30 mouse cellular contexts compared by ENCODE assay signal in genomic region chr13:63792234-63792831, GRCm38 (mm10). TPM values are rescaled to one million over a fixed set of nuclear protein-coding genes. Genes with fewer than 3 reads are reported as not detected.
A peak's percentile ranks its signal among the peaks of the same experiment; 100 is the strongest.
DNase-seq lines count a peak whose midpoint lies in the region; ATAC-seq and TF ChIP-seq lines count a peak whose summit lies in the region.
"Had no signal": no experiment of that assay in that cellular context is flagged by ENCODE, and none has a peak within 500 bp of the region (broad histone marks: within the 10 kb centered on the region; RNA-seq: fewer than 3 reads in every experiment).

No protein-coding gene starts in this region.

- no peaks in the 10 kb centered on the region for H3K9me3 ChIP-seq in midbrain, embryonic 11.5 days (ENCODE audit: control insufficient read depth, low read length)
- H3K9me3 ChIP-seq in midbrain, embryonic 15.5 days = no peaks in the 10 kb centered on the region
- no peaks in the 10 kb centered on the region for H3K9me3 ChIP-seq in MEL (replicated peaks; ENCODE audit: insufficient read depth, low read length)
- H3K9me3 ChIP-seq: embryonic facial prominence, embryonic 10.5 days; embryonic facial prominence, embryonic 13.5 days; forebrain, embryonic 12.5 days; forebrain, embryonic 15.5 days; G1E; heart, embryonic 12.5 days; heart, embryonic 15.5 days; hindbrain, embryonic 10.5 days; hindbrain, embryonic 13.5 days had no signal

- no peaks in the 10 kb centered on the region for H3K79me2 ChIP-seq in MEL (ENCODE audit: control insufficient read depth, insufficient read depth, low read length, poor library complexity)

- H3K4me1 ChIP-seq in midbrain, embryonic 11.5 days (ENCODE audit: control insufficient read depth, insufficient read depth, low read length) = no peaks in the 10 kb centered on the region
- H3K4me1 ChIP-seq in midbrain, embryonic 15.5 days = no peaks in the 10 kb centered on the region
- H3K4me1 ChIP-seq in MEL (ENCODE audit: control insufficient read depth in 1 of 2, insufficient read depth in 2 of 2, low read length in 2 of 2) = no peaks in the 10 kb centered on the region
- H3K4me1 ChIP-seq: embryonic facial prominence, embryonic 10.5 days; embryonic facial prominence, embryonic 13.5 days; forebrain, embryonic 12.5 days; forebrain, embryonic 15.5 days; heart, embryonic 12.5 days; heart, embryonic 15.5 days; hindbrain, embryonic 10.5 days; hindbrain, embryonic 13.5 days had no signal

- peak; percentile 23 for DNase-seq in midbrain, embryonic 11.5 days (ENCODE audit: low spot score, missing footprints)
- no peak for DNase-seq in MEL (ENCODE audit: low read depth, low spot score)
- no peak for DNase-seq in urinary bladder, postnatal 14 days (ENCODE audit: low spot score)
- no peak for DNase-seq in kidney, postnatal 10 days
- DNase-seq: adrenal gland, adult 2 months; adrenal gland, postnatal 14 days; B cell, adult 2 months; cerebellum, adult 11-12 months; cerebellum, adult 8-10 months; cerebellum, postnatal 10 days; cerebellum, postnatal 36 days; embryo, embryonic 11 days; gastrocnemius, postnatal 25 days; heart, adult 18-20 months; heart, postnatal 10 days; heart, postnatal 36 days had no signal

- H3K27ac ChIP-seq in midbrain, embryonic 11.5 days (ENCODE audit: low read depth, low read length) = no peak overlapping the region
- H3K27ac ChIP-seq in midbrain, embryonic 15.5 days = no peak overlapping the region
- no peak overlapping the region for H3K27ac ChIP-seq in MEL (ENCODE audit: control insufficient read depth, low read depth, low read length)
- H3K27ac ChIP-seq: embryonic facial prominence, embryonic 10.5 days; embryonic facial prominence, embryonic 13.5 days; forebrain, embryonic 12.5 days; forebrain, embryonic 15.5 days; heart, embryonic 15.5 days; hindbrain, embryonic 10.5 days; hindbrain, embryonic 13.5 days had no signal

- no peak overlapping the region for H3K4me3 ChIP-seq in midbrain, embryonic 11.5 days (ENCODE audit: low read depth, low read length)
- H3K4me3 ChIP-seq in midbrain, embryonic 15.5 days = no peak overlapping the region
- H3K4me3 ChIP-seq in MEL (ENCODE audit: control insufficient read depth in 1 of 2, insufficient read depth in 1 of 2, low read depth in 2 of 2, low read length in 2 of 2) = no peak overlapping the region
- H3K4me3 ChIP-seq: embryonic facial prominence, embryonic 10.5 days; embryonic facial prominence, embryonic 13.5 days; erythroblast, embryonic 14.5 days; forebrain, embryonic 12.5 days; forebrain, embryonic 15.5 days; heart, embryonic 12.5 days; heart, embryonic 15.5 days; hindbrain, embryonic 10.5 days; hindbrain, embryonic 13.5 days had no signal

- TF ChIP-seq EP300 in MEL (IDR thresholded peaks at IDR 0.05; ENCODE audit: low read depth in 1 of 2, low read length in 2 of 2) = no peak

- 0 out of 6 replicates have a peak, but pooled peaks of 1 of the 3 experiments have one; percentile 7 for TF ChIP-seq CTCF in MEL (IDR thresholded peaks at IDR 0.05 in 2 of 3, conservative IDR thresholded peaks at IDR 0.05 in 1 of 3; ENCODE audit: control insufficient read depth in 1 of 3, insufficient read depth in 1 of 3, low read depth in 2 of 3, low read length in 3 of 3, poor library complexity in 1 of 3, severe bottlenecking in 1 of 3)

- no peak for TF ChIP-seq POLR2A in MEL (IDR thresholded peaks at IDR 0.05; ENCODE audit: control insufficient read depth in 1 of 2, insufficient read depth in 1 of 2, low read depth in 1 of 2, low read length in 2 of 2, poor library complexity in 1 of 2)

- H3K36me3 ChIP-seq in midbrain, embryonic 11.5 days (ENCODE audit: control insufficient read depth, insufficient read depth, low read length) = no peaks in the 10 kb centered on the region
- H3K36me3 ChIP-seq in midbrain, embryonic 15.5 days (replicated peaks) = no peaks in the 10 kb centered on the region
- no peaks in the 10 kb centered on the region for H3K36me3 ChIP-seq in MEL (ENCODE audit: control insufficient read depth in 1 of 2, insufficient read depth in 2 of 2, low read length in 2 of 2)
- H3K36me3 ChIP-seq: embryonic facial prominence, embryonic 10.5 days; embryonic facial prominence, embryonic 13.5 days; forebrain, embryonic 12.5 days; forebrain, embryonic 15.5 days; G1E; heart, embryonic 12.5 days; heart, embryonic 15.5 days; hindbrain, embryonic 10.5 days; hindbrain, embryonic 13.5 days had no signal

- no peak for ATAC-seq in midbrain, embryonic 11.5 days (ENCODE audit: low FRiP score)
- no peak for ATAC-seq in midbrain, embryonic 15.5 days (replicated peaks)
- peak; percentile 48 for ATAC-seq in inflammation-experienced regulatory T-cells, adult 6 months
- ATAC-seq: forebrain, embryonic 15.5 days; hindbrain, embryonic 16.5 days; intestine, postnatal 0 days had no signal

- no peaks in the 10 kb centered on the region for H3K27me3 ChIP-seq in midbrain, embryonic 11.5 days (ENCODE audit: control insufficient read depth, insufficient read depth, low read length)
- H3K27me3 ChIP-seq in midbrain, embryonic 15.5 days (replicated peaks) = no peaks in the 10 kb centered on the region
- H3K27me3 ChIP-seq in MEL (ENCODE audit: control insufficient read depth in 1 of 2, insufficient read depth in 2 of 2, low read length in 2 of 2) = peaks cover 0 to 7% of the 10 kb centered on the region in 2 experiments; a peak in 2 of 4 replicates
- H3K27me3 ChIP-seq: embryonic facial prominence, embryonic 13.5 days; forebrain, embryonic 12.5 days; forebrain, embryonic 15.5 days; heart, embryonic 12.5 days; heart, embryonic 15.5 days; hindbrain, embryonic 13.5 days had no signal

- WGBS in midbrain, embryonic 11.5 days = 92% methylated on average over 2 of the region's 2 CpGs
- 96% methylated on average over 2 of the region's 2 CpGs for WGBS in midbrain, embryonic 15.5 days

- TF ChIP-seq RAD21 in MEL (IDR thresholded peaks at IDR 0.05; ENCODE audit: low read depth, low read length) = no peak; the same call in 1 of the 2 replicates

- no peak overlapping the region for H3K9ac ChIP-seq in midbrain, embryonic 11.5 days (ENCODE audit: low read length)
- H3K9ac ChIP-seq in midbrain, embryonic 15.5 days = no peak overlapping the region
- no peak overlapping the region for H3K9ac ChIP-seq in MEL (ENCODE audit: control insufficient read depth, low read depth, low read length, poor library complexity, severe bottlenecking)
- H3K9ac ChIP-seq: embryonic facial prominence, embryonic 13.5 days; forebrain, embryonic 12.5 days; forebrain, embryonic 15.5 days; heart, embryonic 12.5 days; heart, embryonic 15.5 days; hindbrain, embryonic 13.5 days had no signal

- H3K4me2 ChIP-seq in midbrain, embryonic 11.5 days = no peak overlapping the region
- H3K4me2 ChIP-seq in midbrain, embryonic 15.5 days = no peak overlapping the region
- H3K4me2 ChIP-seq: embryonic facial prominence, embryonic 13.5 days; forebrain, embryonic 12.5 days; forebrain, embryonic 15.5 days; heart, embryonic 12.5 days; heart, embryonic 15.5 days; hindbrain, embryonic 13.5 days had no signal

TF ChIP-seq in MEL, 35 proteins besides CTCF, POLR2A, EP300 and RAD21:
- no peak for TF ChIP-seq HCFC1 (IDR thresholded peaks at IDR 0.05; ENCODE audit: low read depth, low read length)
- TF ChIP-seq TCF12 (IDR thresholded peaks at IDR 0.05; ENCODE audit: low read depth, low read length) = no peak
- TF ChIP-seq CHD2 (IDR thresholded peaks at IDR 0.05; ENCODE audit: low read length) = no peak
- TF ChIP-seq MAZ (IDR thresholded peaks at IDR 0.05; ENCODE audit: low read depth, low read length) = no peak
- TF ChIP-seq ETS1 (IDR thresholded peaks at IDR 0.05; ENCODE audit: low read depth, low read length) = no peak
- TF ChIP-seq USF2 (IDR thresholded peaks at IDR 0.05; ENCODE audit: borderline replicate concordance in 1 of 2, insufficient read depth in 1 of 2, low read depth in 1 of 2, low read length in 2 of 2) = no peak
- no peak for TF ChIP-seq MXI1 (IDR thresholded peaks at IDR 0.05; ENCODE audit: low read depth, low read length)
- TF ChIP-seq ZC3H11A (IDR thresholded peaks at IDR 0.05; ENCODE audit: low read depth, low read length) = 0 out of 2 replicates have a peak, but pooled peaks have one; percentile 25
- TF ChIP-seq MAX (IDR thresholded peaks at IDR 0.05; ENCODE audit: low read length) = no peak
- no peak for TF ChIP-seq USF1 (IDR thresholded peaks at IDR 0.05; ENCODE audit: low read depth, low read length)
- TF ChIP-seq ZMIZ1 (IDR thresholded peaks at IDR 0.05; ENCODE audit: low read depth, low read length) = no peak
- TF ChIP-seq SMC3 (IDR thresholded peaks at IDR 0.05; ENCODE audit: low read depth, low read length) = peak; percentile 44
- no peak for TF ChIP-seq E2F4 (IDR thresholded peaks at IDR 0.05; ENCODE audit: borderline replicate concordance, low read depth, low read length)

RNA-seq across cellular contexts. Expression of gene Ercc6l2, which starts 22.7 kb away (rescaled TPM):
- 23.6 and 26.8 TPM in 2 replicates for polyA plus RNA-seq in midbrain, embryonic 11.5 days (2014; fragmentation: Nextera tagmentation; extraction: Ambion mirVana)
- polyA plus RNA-seq in midbrain, embryonic 15.5 days (2015; fragmentation: Nextera tagmentation; extraction: Ambion mirVana) = 13.6 and 14.8 TPM in 2 replicates
- 15.6 and 17.1 TPM in 2 replicates for total RNA-seq in MEL (2012; rRNA removed)
- 10 to 100 TPM; 19.4 to 61.7 TPM for polyA plus RNA-seq in MEL (2012; ENCODE audit: insufficient read depth in 1 of 2, insufficient read length in 2 of 2, low read depth in 1 of 2, low replicate concordance in 2 of 2, missing spikeins in 1 of 2)
- polyA plus RNA-seq in inflammation-experienced regulatory T-cells, adult 6 months (2017; shearing (Covaris generic)) = 10 to 100 TPM; 17.9 to 32.3 (median 21.1) TPM
